Mouse (Mus musculus) fibroblast of lung, adult 2 months (primary cell): ENCODE data around the gene Lrrk1.
"Not testable (repeated sequence)": the region's sequence is repeated elsewhere in the genome, so short reads cannot be mapped to it uniquely, and the experiment has no call there.

Experiments used
- DNase-seq: peaks from one replicate; pipeline ENCODE4 v3.0.0-alpha.2; 2011; ENCODE audit warnings: low read depth

Lrrk1 gene

DNA sequence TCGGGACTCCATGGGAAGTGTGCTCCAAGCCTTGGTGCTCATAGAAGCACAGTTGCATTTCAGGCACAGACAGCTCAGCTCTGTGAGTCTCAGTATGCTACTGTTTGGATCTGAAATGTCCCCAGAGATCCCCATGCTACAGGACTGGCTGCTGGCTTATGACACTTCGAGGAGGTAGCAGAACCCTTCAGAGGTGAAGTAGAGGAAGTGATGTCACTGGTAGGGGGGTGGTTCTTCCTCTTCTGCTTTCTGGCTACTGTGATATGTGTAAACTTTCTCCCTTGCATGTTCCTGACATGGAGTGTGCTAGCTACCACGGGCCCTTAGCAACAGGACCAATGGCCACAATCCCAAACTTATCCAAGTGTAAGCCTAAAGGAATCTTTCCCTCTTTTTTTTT lies 162.3 kb downstream of the Lrrk1 start:
- no peak for DNase-seq

DNA sequence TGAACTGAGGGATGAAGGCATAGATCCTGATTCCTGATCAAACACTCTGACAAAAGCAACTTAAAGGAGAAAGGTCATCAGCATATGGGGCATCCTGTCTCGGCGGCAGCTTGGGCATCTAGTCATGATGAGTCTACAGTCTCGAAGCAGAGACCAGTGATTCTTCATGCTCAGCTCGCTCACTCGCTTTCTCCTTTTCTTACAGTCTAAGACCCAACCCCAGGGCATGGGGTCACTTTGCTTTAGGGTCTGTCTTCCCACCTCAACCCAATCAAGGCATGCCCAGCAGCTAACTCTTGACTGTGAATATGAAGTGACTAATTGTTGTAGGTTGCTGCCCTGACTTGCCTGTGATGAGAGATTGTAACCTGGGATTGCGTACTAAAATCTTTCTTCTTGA lies 163.6 kb downstream of the Lrrk1 start:
- no peak for DNase-seq

DNA sequence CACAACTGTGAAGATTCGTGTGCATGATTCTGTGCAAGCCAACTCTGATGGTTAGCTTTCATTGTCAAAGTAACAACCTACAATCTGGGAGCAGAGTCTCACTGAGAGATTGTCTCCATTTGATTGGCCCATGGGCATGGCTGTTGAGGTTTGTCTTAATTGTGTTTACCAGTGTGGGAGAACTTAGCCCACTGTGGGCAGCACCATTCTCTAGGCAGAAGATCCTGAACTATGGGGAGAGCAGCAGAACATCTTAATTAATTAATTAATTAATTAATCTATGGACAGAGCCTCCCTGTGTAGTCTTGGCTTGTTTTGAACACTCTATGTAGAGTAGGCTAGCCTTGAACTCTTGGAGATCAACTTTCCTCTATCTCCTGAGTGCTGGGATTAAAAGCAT lies 164.4 kb downstream of the Lrrk1 start:
- no peak for DNase-seq

DNA sequence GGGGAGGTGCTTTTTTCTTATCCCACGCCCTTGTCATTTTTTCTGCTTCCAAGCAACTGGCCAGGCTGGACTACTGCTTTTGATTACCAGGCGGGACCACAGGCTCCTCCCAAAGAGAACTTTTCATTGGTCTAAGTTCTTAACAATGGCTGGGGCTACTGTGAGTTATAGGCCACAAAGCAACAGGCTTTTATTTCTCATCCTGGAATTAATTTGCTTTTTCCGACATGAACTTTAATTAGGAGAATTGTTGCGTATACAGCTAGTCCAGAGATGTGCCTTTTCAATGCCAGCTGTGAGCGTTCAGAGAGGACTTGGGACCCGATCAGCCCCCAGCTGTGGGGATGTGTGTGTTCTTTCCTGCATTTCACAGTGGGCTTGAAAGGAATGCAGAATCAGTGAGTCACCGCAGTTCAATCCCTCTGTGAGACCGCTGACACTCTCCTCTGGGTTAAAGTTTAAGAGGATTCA lies 165.5 kb downstream of the Lrrk1 start:
- DNase-seq = peak; percentile 69

DNA sequence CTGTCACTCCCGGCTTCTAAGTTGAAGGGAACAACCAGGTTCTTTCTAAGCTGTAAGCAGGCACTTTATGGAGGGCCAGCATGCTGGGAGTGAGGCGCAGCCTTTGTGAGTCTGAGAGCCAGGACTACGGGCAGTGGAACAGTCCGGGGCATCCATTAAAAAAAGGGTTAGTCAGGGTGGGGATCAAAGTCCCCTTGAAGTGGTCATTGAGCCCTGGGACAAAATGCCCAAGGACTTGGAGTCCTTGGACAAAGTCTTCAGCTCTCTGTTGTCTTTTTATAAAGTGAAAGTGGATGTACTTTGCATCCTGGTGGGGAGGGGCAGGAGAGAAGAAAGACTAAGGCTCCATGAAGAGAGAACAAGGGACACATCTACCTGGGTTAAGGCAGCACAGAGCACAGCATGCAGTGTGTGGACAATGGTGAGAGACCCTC lies 168.3 kb downstream of the Lrrk1 start:
- no peak for DNase-seq

DNA sequence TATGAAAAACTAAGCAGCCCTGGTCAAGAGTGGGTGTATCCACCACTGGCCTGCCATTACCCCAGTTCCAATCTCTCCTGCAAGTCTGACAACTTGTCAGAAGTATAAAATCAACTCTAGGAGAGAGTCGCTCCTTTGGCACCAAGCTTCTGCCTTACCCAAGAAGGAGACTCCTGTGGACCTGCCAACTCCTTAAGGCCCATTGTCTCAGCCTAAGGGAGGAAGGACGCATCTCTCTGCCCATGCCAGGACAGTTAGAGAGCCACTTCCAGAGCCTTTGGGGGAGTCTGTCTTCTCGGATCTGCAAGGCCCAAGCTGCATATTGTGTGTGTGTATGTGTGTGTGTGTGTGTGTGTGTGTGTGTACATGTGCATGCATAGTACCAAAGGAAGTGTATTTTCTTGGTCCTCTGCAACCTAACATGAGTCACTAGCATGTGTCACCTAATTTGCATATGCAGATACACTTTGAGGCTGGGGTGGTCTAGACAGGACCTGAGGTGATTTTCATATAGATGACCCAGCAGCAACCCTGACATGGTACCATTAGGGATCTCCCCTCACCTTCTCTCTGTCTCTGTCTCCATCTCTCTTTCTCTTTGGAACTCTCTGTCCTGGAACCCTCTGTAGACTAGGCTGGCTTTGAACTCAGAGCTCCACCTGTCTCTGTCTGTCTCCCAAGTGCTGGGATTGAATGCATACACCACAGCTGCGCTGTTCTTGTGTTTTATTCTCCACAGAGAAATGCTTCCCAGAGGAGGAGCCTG lies 168.9 kb downstream of the Lrrk1 start:
- no peak for DNase-seq

DNA sequence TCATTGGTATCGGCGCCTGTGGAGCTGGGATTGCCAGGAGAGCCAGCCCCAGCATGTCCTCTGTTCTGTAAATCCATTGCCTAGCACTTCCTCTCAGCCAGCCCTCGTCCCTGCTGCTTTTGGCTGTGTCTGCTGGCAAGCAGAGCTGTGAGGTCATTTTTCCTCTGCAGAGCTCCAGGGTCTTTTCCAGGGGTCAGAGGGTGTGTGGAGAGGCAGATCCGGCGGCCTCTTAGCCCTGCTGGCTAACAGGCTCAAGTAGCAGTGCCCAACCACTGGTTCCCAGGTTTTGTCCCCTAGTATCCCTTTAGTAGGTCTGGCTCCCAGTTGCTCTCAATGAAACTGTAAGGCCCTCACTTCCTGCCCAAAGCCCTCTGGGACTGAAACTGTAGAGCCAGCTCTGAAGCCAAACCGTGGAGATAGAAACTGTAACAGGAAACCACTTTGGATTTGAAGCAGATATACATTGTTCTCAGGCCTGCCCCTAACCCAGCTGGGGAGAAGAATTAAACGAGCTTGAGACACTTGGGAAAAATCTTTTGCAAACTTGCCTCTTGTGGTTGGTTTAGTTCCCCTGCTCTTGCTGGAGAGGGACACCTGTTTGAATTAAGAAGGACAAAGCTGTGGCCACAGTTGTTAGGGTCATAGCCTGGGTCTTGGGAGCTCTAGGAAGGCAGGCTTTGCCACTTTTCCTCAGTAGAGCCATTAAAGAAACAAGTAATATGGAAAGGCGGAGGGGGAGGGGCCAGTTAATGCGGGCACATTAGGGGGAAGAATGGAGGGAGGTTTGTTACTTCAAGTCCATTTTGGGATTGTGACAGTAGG lies 169.7 kb downstream of the Lrrk1 start:
- no peak for DNase-seq

DNA sequence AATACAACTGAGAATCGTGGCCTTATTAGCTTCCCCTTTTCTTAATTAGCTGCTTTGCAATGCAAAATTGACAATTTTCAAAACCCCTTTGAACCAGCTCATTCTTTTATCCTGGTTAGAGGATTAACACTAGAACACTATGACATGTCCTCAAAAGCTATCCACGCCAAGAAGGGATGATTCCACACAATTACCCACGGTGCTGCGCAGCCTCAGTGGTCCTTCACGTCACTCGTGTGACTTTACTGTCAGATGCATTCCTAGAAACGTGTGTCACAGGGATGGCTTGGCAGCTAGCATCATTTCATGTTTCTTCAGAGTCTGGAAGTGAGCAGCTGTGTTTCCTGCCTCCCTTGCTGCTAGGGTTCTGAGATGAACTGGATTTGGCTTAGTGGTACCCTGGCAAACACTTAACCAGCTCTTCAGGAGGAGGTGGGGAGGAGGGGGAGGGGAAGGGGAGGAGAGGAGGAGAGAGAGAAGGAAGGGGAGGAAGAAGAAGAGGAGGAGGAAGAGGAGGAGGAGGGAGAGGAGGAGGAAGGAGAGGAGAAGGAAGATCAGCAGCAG lies 170.5 kb downstream of the Lrrk1 start:
- no peak for DNase-seq

DNA sequence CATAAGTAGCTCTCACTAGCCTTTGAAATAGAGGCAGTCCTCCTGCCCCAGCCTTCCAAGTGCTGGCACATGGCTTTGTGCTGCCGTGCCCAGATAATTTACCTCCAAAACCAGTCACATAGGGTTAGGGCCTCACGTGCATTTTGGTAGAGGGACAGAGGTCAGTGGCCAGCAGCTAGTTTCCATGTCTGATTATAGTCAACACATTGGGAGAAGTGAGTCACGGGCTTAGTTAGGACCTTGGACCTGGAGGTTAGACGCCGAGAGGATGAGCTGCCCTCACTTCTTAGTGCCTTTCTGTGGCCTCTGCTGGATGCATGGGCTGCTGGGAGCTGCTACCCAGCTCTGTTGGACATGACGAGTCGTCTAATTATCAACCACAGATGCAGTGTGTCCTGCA lies 171.1 kb downstream of the Lrrk1 start:
- DNase-seq = no peak

DNA sequence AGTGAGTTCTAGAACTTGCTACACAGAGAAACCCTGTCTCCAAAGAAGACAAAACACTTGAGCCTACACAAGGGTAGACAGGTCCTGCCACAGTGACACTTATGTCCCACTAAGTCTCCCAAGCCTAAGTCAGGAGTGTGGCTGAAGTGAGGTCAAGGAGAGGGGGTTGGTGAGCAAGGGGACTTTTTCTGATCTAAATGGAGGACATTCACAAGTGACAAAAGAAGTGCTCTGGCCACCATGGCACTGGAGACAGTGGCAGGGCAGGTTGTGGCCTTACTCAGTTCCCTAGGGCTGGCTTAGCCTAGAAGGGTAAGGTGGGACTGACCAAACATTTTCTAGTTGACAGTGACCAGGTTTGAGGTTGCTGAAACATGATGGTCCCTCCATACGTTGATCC lies 172.2 kb downstream of the Lrrk1 start:
- DNase-seq = no peak

DNA sequence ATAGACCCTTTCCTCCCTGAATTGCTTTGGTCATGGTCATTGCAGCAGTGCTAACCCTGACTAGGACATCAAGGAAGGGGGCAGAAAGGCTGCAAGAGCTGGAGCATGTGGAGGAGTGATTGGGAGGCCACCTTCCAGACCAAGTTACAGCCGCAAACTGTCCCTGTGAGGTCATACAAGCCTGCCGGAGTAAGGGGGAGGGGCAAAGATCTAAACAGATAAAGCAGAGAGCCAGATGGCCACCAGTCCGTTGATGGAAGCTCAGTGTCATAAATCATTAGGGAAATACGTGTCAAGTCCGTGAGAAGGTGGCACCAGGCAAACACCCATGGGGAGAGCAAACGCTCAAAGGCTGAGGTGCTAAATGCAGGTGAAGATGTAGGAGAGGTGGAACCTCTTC lies 173.7 kb downstream of the Lrrk1 start:
- no peak for DNase-seq

DNA sequence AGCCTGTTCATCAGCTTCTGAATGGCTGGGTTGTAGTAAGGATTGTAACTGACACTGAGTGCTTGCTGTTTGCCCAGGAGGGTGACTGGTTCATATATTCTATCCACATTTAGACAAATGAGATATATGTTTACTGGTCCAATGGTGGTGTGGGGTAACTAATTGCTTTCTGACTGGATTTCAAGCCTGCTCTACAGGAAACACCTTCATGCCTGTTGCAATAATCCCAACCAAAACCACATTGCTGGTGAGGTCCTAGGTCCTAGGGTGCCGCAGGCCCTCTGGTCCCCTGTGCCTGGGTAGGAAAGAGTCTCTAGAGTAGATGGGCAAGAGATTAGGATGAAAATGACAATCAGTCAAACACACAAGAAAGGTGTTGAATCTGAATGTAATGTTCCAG lies 175.3 kb downstream of the Lrrk1 start:
- no peak for DNase-seq

DNA sequence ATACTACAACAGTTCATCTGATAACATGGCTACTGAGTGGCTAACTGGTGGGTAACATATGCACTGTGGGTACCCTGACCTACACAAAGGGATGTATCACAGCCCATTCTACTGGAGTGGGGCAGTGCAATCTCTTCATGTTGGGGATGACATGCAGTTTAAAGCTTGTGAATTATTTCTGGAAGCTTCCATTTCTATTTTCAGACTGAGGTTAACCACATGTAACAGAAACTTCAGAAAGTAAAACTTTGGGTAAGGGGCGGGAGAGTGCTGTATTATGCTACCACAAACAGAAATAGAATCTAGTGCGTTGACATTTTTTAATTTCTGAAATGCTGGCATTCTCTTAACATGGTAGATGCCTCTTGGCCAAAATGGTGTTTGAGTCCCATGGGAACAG lies 178.2 kb downstream of the Lrrk1 start:
- no peak for DNase-seq

DNA sequence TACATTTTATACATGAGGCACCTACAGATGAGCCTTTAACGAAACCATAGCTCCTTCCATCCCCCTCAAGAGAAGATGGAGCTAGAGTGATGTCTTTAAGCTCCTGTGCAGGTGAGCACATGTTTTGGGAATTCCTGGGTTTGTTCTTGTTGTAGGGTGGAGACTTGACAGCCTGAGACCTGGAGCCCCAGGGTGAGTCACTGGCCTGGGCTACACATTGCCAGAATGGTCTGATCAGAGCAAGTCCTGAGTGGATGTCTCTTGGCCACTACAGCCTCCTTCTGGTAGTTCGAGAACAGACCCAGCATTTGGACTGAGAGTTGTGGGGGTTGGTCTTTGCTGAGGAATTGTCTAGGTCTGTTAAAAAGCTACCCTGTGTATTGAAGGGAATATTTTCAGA lies 186.5 kb downstream of the Lrrk1 start:
- DNase-seq = no peak

DNA sequence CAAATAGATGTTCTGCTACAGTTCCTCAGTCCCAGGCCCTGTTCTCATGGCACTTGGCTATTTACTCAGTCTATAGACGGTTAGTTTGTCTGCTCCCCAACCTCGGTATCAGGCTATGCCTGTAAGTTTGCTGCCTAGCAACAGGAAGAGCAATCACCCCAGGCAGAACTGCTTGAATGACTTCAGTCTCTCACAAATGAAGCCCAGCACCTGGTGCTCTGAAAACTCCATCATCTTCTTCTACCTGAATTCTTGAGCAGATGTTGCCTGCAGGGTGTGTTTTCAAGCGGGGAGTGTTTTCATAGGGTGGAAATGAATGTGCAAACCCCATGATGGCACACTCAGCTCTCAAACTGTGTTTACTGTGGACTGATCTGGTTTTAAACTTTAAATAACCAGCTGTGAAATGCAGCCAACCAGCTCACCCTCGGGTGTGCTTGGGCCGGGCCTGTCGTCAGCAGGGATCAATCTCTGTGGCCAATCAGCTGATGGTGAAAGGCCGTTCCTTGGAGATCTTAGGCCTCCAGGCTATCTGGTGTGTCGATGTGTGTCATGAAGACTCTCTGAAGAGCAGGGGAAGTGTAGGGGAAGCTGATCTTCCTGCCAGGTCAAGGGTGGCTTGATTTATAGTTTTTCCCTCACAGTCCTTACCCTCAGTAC lies 187.2 kb downstream of the Lrrk1 start:
- DNase-seq = no peak

DNA sequence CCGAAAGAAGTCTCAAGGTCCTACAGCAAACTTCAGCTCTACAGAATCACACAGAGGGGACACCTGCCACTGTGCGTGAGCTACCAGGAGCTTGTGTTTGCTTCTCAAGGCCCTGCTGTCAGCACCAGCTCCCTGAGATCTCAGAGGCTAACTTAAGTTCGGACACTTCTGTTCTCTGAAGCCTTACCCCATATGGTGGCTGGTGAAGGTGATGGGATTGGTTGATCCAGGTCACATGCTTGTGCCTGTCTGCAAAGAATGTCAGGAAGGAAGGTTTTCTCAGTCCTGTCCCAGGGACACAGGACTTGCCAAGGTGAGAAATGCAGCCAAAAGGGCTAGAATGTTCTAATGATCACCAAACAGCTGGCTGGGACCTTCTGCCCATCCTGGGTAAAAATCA lies 187.8 kb downstream of the Lrrk1 start:
- no peak for DNase-seq

DNA sequence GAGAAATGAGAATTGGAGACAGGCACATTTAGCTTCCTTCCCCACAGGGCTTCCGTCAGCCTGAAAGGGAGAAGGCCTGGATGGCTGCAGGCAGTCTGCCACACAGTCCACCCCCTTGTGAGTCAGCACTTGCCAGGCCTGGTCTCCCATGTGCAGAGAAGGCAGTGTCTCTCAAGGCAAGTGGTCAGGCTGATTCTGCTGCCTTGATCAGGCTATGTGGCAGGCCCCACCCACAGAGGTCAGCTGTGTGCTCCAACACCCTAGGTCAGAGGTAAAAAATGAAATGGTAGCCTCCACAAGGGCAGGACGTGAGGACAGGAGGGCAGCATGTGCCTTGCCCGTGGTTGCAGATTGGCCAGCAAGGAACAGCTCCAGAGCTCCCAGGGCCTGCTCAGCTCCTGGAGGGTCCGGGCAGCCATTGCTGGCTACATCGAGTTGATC lies 188.7 kb downstream of the Lrrk1 start:
- DNase-seq = peak; percentile 90

DNA sequence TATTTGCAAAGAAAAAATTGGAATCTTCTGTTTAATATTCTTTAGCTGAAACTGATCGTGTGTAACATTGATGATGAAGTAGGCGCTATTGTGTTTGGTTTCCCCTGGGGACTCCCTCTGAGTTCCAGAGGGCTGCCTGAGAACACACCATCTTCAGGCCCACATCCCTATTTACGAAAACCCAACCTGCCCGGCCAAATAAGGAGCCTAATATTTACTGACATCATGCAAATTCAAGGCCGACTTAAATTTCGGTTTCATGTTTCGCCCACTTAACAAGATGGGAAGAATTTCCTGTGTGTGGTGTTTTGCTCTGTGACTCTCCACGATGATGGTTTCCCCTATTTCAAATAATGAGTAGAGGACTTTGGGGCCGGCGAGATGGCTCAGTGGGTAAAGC lies 189.7 kb downstream of the Lrrk1 start:
- no peak for DNase-seq

DNA sequence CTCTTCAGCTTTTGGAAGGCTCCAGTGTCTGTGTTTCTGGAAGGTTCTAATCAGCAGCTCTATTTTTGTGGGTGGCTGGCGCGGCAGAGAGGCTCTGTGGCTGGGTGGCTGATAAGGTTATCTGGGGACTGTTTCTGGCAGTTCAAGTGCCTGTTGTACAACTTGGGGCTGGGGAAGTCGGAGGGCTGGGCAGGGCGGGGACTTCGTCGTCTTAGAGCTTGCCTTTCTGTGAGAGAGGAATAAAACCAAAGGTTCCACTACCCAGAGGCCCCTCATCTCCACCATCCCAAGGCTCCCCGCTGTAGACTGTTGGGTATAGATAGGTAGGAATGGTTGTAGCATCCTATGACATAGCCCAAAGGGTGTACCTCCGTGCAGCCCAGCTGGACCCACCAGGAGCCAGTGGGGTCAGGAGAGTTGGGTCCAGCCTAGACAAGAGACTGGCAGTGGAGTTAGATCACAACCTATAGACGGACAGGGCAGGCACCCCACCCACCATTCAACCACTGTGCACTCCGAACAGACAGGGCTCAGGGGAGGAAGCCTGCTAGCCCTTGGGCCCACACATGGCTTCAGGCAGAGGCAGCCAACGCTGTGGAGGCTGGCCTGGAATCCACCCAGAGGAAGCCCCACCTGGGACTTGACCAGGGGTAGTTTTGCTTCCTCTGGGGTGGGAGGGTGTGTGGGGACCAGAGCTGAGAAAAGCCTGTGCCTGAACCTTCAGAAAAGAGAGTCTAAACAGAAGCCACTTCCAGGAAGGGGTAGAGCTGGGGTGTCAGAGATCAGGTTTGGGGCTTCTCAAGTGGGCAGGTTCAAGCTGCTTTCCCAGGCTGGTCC lies 191.3 kb downstream of the Lrrk1 start:
- DNase-seq = no peak

DNA sequence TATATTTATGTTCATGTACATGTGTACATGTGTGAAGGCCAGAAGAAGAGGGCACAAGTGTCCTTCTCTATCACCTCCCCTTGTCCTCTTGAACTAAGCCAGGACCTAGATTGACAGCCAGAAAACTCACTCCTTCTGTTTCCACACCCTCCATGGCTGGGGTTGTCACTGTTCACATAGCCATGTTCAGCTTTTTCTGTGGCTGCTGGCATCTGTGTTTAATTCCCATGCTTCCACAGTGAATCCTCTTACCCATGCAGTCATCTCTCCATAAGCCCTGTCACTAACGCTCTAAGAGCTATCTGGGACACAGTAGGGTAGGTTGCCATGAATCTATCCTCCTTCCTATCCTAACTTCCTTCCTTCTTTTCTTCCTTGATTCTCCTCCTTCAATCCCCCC lies 192.3 kb downstream of the Lrrk1 start:
- DNase-seq = no peak

DNA sequence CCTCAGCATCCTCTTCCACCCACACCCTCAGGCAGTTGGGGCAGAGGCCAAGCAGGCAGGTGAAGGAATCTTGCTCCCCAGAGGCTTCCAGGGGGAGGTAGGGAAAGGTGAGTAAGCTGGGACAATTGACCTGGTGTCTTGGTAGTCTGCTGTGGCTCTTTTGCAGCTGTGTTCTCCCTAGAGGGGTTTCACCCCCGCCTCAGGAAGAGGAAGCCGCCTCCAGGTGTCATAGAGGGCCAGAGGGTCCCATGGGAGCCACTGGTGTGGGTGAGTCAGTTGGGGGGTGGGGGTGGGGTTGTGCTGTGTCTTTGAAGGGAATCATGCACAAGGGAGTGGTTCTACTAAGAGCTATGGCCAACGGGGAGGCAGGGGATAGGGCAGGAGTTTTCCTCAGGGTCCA lies 193.6 kb downstream of the Lrrk1 start:
- DNase-seq = no peak

DNA sequence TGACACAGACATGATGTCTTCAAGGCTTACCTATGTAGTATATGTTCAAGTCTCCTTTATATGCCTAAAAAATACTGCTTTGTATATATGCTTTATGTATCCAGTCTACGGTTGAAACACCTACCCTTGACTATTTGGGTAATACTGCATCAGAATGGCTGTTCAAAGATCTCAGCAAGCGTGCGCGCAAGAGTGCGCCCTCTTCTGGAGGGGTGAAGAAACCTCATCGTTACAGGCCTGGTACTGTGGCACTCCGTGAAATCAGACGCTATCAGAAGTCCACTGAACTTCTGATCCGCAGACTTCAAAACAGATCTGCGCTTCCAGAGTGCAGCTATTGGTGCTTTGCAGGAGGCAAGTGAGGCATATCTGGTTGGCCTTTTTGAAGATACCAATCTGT lies 197.8 kb downstream of the Lrrk1 start:
- DNase-seq = not testable (repeated sequence)
